Mouse (Mus musculus) E14TG2a.4 (cell line): ENCODE measurements around the gene Kiss1r.

Source experiments
- H3K27me3 ChIP-seq: 2 replicates; pipeline ENCODE4 v1.6.1; 2014; ENCODE audit warnings: low read length, control low read depth; ENCODE audit not compliant: insufficient read depth
- H3K36me3 ChIP-seq: 2 replicates; pipeline ENCODE4 v1.6.1; 2014; ENCODE audit warnings: low read length, control low read depth; ENCODE audit not compliant: insufficient read depth
- H3K4me1 ChIP-seq: replicated peaks from 2 replicates; pipeline ENCODE4 v1.6.1; 2014; ENCODE audit warnings: low read depth, low read length, control low read depth
- H3K4me3 ChIP-seq: replicated peaks from 2 replicates; pipeline ENCODE4 v1.5.1; 2014; ENCODE audit warnings: mild to moderate bottlenecking, low read length
- H3K9me3 ChIP-seq: 2 replicates; pipeline ENCODE4 v1.6.1; 2014; ENCODE audit warnings: low read length, control low read depth
- CTCF ChIP-seq: conservative IDR thresholded peaks from 2 replicates; pipeline ENCODE4 v1.5.1; 2014; ENCODE audit warnings: low read length
- NANOG ChIP-seq: IDR thresholded peaks from 2 replicates; pipeline ENCODE4 v1.6.1; 2014; ENCODE audit warnings: borderline replicate concordance, low read length, mixed read lengths
- POU5F1 ChIP-seq: IDR thresholded peaks from 2 replicates; pipeline ENCODE4 v1.6.1; 2014; ENCODE audit warnings: low read length, borderline replicate concordance

The Kiss1r gene

DNA sequence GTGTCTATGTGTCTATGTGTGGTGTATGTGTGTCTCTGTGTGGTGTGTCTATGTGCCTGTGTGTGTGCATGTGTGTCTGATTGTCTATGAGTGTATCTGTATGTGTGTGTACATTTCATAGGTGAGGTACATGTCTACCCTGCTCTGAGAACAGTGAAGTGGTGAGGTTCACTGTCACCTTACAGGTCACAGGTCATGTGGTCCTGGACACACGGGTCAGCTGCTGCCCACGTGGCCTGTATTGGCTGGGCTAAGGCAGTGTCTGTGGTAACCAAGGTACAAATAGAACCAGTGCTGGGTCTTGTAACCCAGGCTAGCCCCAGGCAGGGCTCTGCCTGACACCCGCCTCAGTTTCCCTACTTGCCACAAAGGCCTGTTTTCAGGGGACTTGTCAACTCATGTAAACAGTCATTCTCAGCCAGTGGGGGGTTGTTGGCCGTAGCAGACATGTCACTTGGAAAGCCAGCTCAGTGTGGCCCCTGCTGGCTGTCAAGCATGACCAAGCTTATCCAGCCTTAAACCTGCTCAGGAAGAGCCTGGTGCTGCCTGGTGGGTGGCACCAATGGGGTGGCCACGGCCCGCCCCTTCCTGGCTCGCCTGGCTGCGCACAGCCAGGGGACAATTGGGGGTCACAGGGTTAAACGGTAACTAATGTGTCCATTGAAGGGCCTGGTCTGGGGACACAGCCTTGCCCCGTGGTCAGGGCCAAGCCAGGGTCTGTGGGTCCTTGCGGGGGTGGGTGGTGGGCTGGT lies 21.2 kb downstream of the Kiss1r start:
- no peaks in the 10 kb centered on the region for H3K9me3 ChIP-seq
- H3K27me3 ChIP-seq, result no peaks in the 10 kb centered on the region; the same call in 1 of the 2 replicates
- peak overlapping the region; percentile 54; the same call in 1 of the 2 replicates for H3K4me3 ChIP-seq
- H3K36me3 ChIP-seq, result no peaks in the 10 kb centered on the region; the same call in 1 of the 2 replicates
- no peak for TF ChIP-seq POU5F1
- no peak for TF ChIP-seq NANOG
- TF ChIP-seq CTCF, result no peak
- peaks cover 58% of the 10 kb centered on the region for H3K4me1 ChIP-seq

- H3K9me3 ChIP-seq, result no peaks in the 10 kb centered on the region
- TF ChIP-seq NANOG (no peak), CTCF (no peak), POU5F1 (no peak)
- no peaks in the 10 kb centered on the region; the same call in 1 of the 2 replicates for H3K27me3 ChIP-seq
Observed at GRCm38 (mm10) chr10:79940749-79941148, 24.0 kb downstream of the Kiss1r start.

GRCm38 (mm10) chr10:79942988-79943387 lies 26.2 kb downstream of the Kiss1r start:
- Histone ChIP-seq H3K27me3 (no peaks in the 10 kb centered on the region), H3K36me3 (no peaks in the 10 kb centered on the region), H3K9me3 (no peaks in the 10 kb centered on the region), H3K4me1 (peaks cover 43% of the 10 kb centered on the region), H3K4me3 (no peak overlapping the region)
- TF ChIP-seq POU5F1 (no peak), CTCF (no peak), NANOG (no peak)

More at GRCm38 (mm10) chr10:79940749-79941148, 24.0 kb downstream of the Kiss1r start:
- peaks cover 49% of the 10 kb centered on the region for H3K4me1 ChIP-seq
- no peaks in the 10 kb centered on the region for H3K36me3 ChIP-seq
- H3K4me3 ChIP-seq, result no peak overlapping the region

- no peak for TF ChIP-seq NANOG
- TF ChIP-seq CTCF, result no peak
- no peak for TF ChIP-seq POU5F1
- no peaks in the 10 kb centered on the region for H3K9me3 ChIP-seq
Observed at GRCm38 (mm10) chr10:79943471-79943901, 26.7 kb downstream of the Kiss1r start.

DNA sequence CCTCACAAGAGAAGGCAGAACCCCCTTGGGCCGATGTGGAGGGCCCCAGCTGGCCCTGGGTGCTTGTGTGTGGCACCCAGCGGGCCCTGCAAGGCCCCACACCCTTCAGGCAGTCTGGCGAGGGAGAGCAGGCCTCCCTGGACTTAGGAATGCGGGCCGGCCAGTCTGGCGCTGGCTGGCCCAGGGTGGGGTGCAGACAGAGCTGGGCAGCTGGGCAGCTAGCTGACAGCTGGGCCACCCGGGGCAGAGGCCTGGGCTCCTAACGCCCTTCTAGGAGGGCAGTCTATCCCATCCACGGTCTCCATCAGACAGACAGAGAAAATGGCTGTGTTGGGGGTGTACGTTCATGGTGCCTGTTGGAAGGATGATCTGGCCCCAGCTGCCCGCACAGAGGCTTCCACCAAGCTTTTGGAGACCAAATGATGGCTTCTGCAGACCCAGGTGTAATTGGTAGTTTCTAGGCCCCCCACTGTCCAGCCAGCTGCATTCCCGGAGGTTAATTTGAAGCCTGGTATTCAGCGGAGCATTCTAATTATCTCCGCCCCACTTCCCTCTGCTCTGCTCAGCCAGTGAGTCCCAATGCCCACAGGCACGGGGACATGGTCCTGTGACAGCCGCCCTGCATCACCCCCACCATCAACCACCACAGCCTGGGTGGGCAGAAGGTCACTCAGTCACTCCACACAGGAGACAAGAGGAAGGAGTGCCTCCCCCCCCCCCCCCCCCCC lies 28.9 kb downstream of the Kiss1r start:
- peaks cover 40% of the 10 kb centered on the region for H3K4me1 ChIP-seq
- H3K9me3 ChIP-seq, result no peaks in the 10 kb centered on the region
- H3K27me3 ChIP-seq, result no peaks in the 10 kb centered on the region
- no peak overlapping the region for H3K4me3 ChIP-seq
- no peak for TF ChIP-seq POU5F1
- TF ChIP-seq CTCF, result no peak
- TF ChIP-seq NANOG, result no peak
- peaks cover 11% of the 10 kb centered on the region; the same call in 1 of the 2 replicates for H3K36me3 ChIP-seq

More at GRCm38 (mm10) chr10:79943471-79943901, 26.7 kb downstream of the Kiss1r start:
- Histone ChIP-seq H3K4me1 (peaks cover 41% of the 10 kb centered on the region), H3K4me3 (no peak overlapping the region), H3K27me3 (no peaks in the 10 kb centered on the region), H3K36me3 (no peaks in the 10 kb centered on the region)

- H3K4me3 ChIP-seq, result no peak overlapping the region
- no peaks in the 10 kb centered on the region for H3K27me3 ChIP-seq
- TF ChIP-seq NANOG, result no peak
- TF ChIP-seq CTCF, result no peak
- TF ChIP-seq POU5F1, result no peak
- peaks cover 17% of the 10 kb centered on the region for H3K36me3 ChIP-seq
- peaks cover 51% of the 10 kb centered on the region for H3K4me1 ChIP-seq
- no peaks in the 10 kb centered on the region for H3K9me3 ChIP-seq
Observed at GRCm38 (mm10) chr10:79946752-79947322, 30.1 kb downstream of the Kiss1r start.

DNA sequence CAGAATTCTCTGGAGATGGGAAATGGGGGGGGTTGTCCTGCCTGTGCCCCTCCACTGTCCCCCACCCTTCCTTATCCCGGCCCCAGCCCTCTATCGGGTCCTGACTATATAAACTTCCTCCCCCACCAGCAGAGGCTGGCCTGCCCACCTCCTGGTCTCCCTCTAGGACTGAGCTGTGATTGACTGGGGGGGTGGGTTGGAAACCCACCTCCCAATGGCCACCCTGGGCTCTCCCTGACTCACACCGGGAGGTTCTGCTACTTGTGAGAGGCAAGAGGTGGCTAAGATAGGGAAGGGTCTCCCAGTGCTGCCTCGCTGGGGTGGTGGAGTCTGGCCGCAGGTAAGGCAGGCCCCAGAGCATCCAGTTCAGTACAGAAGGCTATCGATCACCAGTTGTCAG lies 30.7 kb downstream of the Kiss1r start:
- Histone ChIP-seq H3K27me3 (no peaks in the 10 kb centered on the region), H3K9me3 (no peaks in the 10 kb centered on the region), H3K36me3 (peaks cover 17% of the 10 kb centered on the region), H3K4me3 (no peak overlapping the region), H3K4me1 (peaks cover 51% of the 10 kb centered on the region)
- no peak for TF ChIP-seq CTCF
- TF ChIP-seq NANOG, result no peak
- no peak for TF ChIP-seq POU5F1

- peaks cover 47% of the 10 kb centered on the region for H3K4me1 ChIP-seq
- H3K36me3 ChIP-seq, result peaks cover 17% of the 10 kb centered on the region
- H3K4me3 ChIP-seq, result no peak overlapping the region
- no peaks in the 10 kb centered on the region for H3K27me3 ChIP-seq
- H3K9me3 ChIP-seq, result no peaks in the 10 kb centered on the region
- TF ChIP-seq NANOG, result no peak
- TF ChIP-seq POU5F1, result no peak
- TF ChIP-seq CTCF, result no peak
Observed at GRCm38 (mm10) chr10:79949873-79950272, 33.1 kb downstream of the Kiss1r start.
